Mouse (Mus musculus) R1 (cell line): ENCODE results near the gene Spon1.

ENCODE experiments used
- DNase-seq: peaks from one replicate; pipeline ENCODE4 v3.0.0-alpha.2; 2018; ENCODE audit warnings: low read depth, low spot score

The Spon1 gene

GRCm38 (mm10) chr7:114058166-114058565 lies 292.4 kb downstream of the Spon1 start:
- no peak for DNase-seq

- DNase-seq: no peak
These were observed 293.2 kb downstream of the Spon1 start for GRCm38 (mm10) chr7:114058927-114059441.

GRCm38 (mm10) chr7:114060445-114060844 lies 294.6 kb downstream of the Spon1 start:
- peak; percentile 78 for DNase-seq

- DNase-seq: no peak
These were observed 296.7 kb downstream of the Spon1 start for GRCm38 (mm10) chr7:114062451-114062850.

- no peak for DNase-seq
These were observed 297.7 kb downstream of the Spon1 start for GRCm38 (mm10) chr7:114063534-114063933.

GRCm38 (mm10) chr7:114063966-114064365 lies 298.2 kb downstream of the Spon1 start:
- no peak for DNase-seq

- no peak for DNase-seq
These were observed 299.8 kb downstream of the Spon1 start for GRCm38 (mm10) chr7:114065407-114066185.

- DNase-seq: peak; percentile 88
These were observed 300.9 kb downstream of the Spon1 start for GRCm38 (mm10) chr7:114066529-114067178.

- DNase-seq: no peak
These were observed 303.2 kb downstream of the Spon1 start for GRCm38 (mm10) chr7:114068956-114069533.

- DNase-seq: no peak
These were observed 304.1 kb downstream of the Spon1 start for GRCm38 (mm10) chr7:114069726-114070457.

- DNase-seq: no peak
These were observed 304.7 kb downstream of the Spon1 start for GRCm38 (mm10) chr7:114070458-114070840.

- DNase-seq: no peak
These were observed 305.6 kb downstream of the Spon1 start for GRCm38 (mm10) chr7:114071395-114071794.

- DNase-seq: no peak
These were observed 306.2 kb downstream of the Spon1 start for GRCm38 (mm10) chr7:114071851-114072616.

GRCm38 (mm10) chr7:114074133-114074532 lies 308.3 kb downstream of the Spon1 start:
- no peak for DNase-seq

GRCm38 (mm10) chr7:114074595-114074994 lies 308.8 kb downstream of the Spon1 start:
- no peak for DNase-seq

- no peak for DNase-seq
These were observed 313.5 kb downstream of the Spon1 start for GRCm38 (mm10) chr7:114079343-114079742.

GRCm38 (mm10) chr7:114080250-114080649 lies 314.5 kb downstream of the Spon1 start:
- DNase-seq: no peak

GRCm38 (mm10) chr7:114081633-114082420 lies 316.0 kb downstream of the Spon1 start:
- no peak for DNase-seq

GRCm38 (mm10) chr7:114083088-114083487 lies 317.3 kb downstream of the Spon1 start:
- no peak for DNase-seq

GRCm38 (mm10) chr7:114083760-114084159 lies 318.0 kb downstream of the Spon1 start:
- no peak for DNase-seq
